Mouse (Mus musculus) ES-Bruce4 (cell line): ENCODE data around the gene Ruvbl1. TPM values are rescaled to one million over a fixed set of nuclear protein-coding genes. Genes with fewer than 3 reads are reported as not detected.

ENCODE experiments used
- H3K27ac ChIP-seq: 2 replicates; pipeline ENCODE4 v1.5.1; 2012; ENCODE audit warnings: low read length, inconsistent platforms; ENCODE audit not compliant: insufficient read depth
- H3K27me3 ChIP-seq: 2 replicates; pipeline ENCODE4 v1.6.1; 2012; ENCODE audit warnings: mild to moderate bottlenecking, low read length, inconsistent platforms; ENCODE audit not compliant: control insufficient read depth, poor library complexity, insufficient read depth, severe bottlenecking
- H3K36me3 ChIP-seq: 2 replicates; pipeline ENCODE4 v1.6.1; 2012; ENCODE audit warnings: inconsistent platforms, mild to moderate bottlenecking, low read length, moderate library complexity; ENCODE audit not compliant: control insufficient read depth, poor library complexity, insufficient read depth, severe bottlenecking
- H3K4me1 ChIP-seq: one replicate; pipeline ENCODE4 v1.8.1; 2011; ENCODE audit warnings: low read length; ENCODE audit not compliant: control insufficient read depth, insufficient read depth
- H3K4me3 ChIP-seq: 2 replicates; pipeline ENCODE4 v1.5.1; 2011; ENCODE audit warnings: low read depth, mild to moderate bottlenecking, low read length
- H3K9ac ChIP-seq: 2 replicates; pipeline ENCODE4 v1.6.1; 2012; ENCODE audit warnings: low read depth, mild to moderate bottlenecking, inconsistent platforms; ENCODE audit not compliant: poor library complexity, severe bottlenecking
- H3K9me3 ChIP-seq: replicated peaks from 2 replicates; pipeline ENCODE4 v1.6.1; 2012; ENCODE audit warnings: mild to moderate bottlenecking, low read length, inconsistent platforms; ENCODE audit not compliant: control insufficient read depth, poor library complexity, insufficient read depth, severe bottlenecking
- CTCF ChIP-seq: IDR thresholded peaks from one replicate; pipeline ENCODE4 v1.8.1; 2011; ENCODE audit warnings: low read depth, low read length
- EP300 ChIP-seq: IDR thresholded peaks from 2 replicates; pipeline ENCODE4 v1.6.1; 2011; ENCODE audit warnings: low read depth, low read length; ENCODE audit not compliant: insufficient read depth
- POLR2A ChIP-seq: IDR thresholded peaks from one replicate; pipeline ENCODE4 v1.8.1; 2011; ENCODE audit warnings: low read length; ENCODE audit not compliant: insufficient read depth
- polyA plus RNA-seq: library from polyadenylated mRNA; stranded (reverse); fragments of >200 nt; gene quantifications from 2 replicates; pipeline ENCODE4 v1.2.4, GENCODE M21; 2011; ENCODE audit warnings: low read depth; ENCODE audit not compliant: missing spikeins, insufficient read depth, insufficient read length

Ruvbl1 gene
- 102 TPM in 2 replicates for polyA plus RNA-seq

- H3K9me3 ChIP-seq = no peaks in the 10 kb centered on the region
- TF ChIP-seq EP300 (no peak), POLR2A (no peak), CTCF (no peak)
- H3K36me3 ChIP-seq = 0 out of 2 replicates have a peak, but pooled peaks cover 4% of the 10 kb centered on the region
- no peaks in the 10 kb centered on the region for H3K27me3 ChIP-seq
- H3K9ac ChIP-seq = peak within 1 kb of the TSS; percentile 84
- H3K27ac ChIP-seq = no peak within 1 kb of the TSS
- peak within 1 kb of the TSS; percentile 96 for H3K4me3 ChIP-seq
- peaks cover 3% of the 10 kb centered on the region for H3K4me1 ChIP-seq
Measured at GRCm38 (mm10) chr6:88465181-88465920, at the start of gene Ruvbl1. Gene Ruvbl1 (plus strand): TSS chr6:88465409.

- no peak for TF ChIP-seq POLR2A
- no peak for TF ChIP-seq CTCF
- no peak for TF ChIP-seq EP300
- no peak overlapping the region for H3K4me3 ChIP-seq
- H3K36me3 ChIP-seq = no peaks in the 10 kb centered on the region
- H3K27me3 ChIP-seq = no peaks in the 10 kb centered on the region
- no peak overlapping the region for H3K9ac ChIP-seq
- no peak overlapping the region for H3K27ac ChIP-seq
- H3K4me1 ChIP-seq = peaks cover 2% of the 10 kb centered on the region
- H3K9me3 ChIP-seq = no peaks in the 10 kb centered on the region
Measured at GRCm38 (mm10) chr6:88416130-88416758, 49.0 kb upstream of the Ruvbl1 start.

DNA sequence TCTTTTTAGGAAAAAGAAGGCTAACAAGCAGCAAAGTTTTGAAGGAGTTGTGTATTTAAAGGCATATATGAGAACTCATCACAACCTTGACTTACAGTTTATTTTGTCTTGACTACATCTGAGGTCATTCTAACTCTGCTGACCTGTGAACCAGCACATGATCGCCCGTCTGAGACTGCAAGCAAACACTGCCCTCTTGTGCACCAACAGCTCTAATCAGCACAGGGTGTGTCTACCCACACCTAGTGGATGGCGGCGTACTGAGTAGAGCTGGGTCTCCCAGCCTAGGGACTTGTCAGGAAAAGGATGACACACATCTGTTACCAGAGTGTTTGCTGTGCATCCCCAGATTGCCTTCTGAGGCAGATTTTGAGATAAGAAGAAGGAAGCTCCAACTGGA, 34.0 kb upstream of the Ruvbl1 start:
- H3K9ac ChIP-seq = no peak overlapping the region
- H3K27me3 ChIP-seq = no peaks in the 10 kb centered on the region
- no peak overlapping the region for H3K27ac ChIP-seq
- H3K36me3 ChIP-seq = no peaks in the 10 kb centered on the region
- H3K4me3 ChIP-seq = no peak overlapping the region
- H3K9me3 ChIP-seq = no peaks in the 10 kb centered on the region
- TF ChIP-seq POLR2A (no peak), CTCF (peak; percentile 75)
- H3K4me1 ChIP-seq = no peaks in the 10 kb centered on the region

DNA sequence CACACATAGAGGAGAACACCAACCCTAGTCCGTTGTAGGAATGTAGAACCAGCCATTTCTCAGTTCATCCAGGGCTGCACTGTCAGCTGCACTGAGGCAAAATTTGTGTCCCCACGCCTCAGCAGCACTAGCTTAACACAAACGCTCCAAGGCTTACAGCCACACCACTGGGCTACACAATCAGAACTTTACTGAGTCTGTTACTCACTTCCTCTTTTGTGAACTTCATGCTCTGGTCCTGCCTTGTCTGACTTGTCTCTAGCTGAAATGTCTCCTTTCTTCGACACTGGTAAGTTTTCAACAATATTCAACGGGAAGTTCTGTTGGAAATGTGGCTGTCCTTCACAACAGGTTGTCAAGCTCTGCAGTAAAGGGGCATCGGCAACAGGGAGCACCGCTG, 29.6 kb upstream of the Ruvbl1 start:
- TF ChIP-seq POLR2A (no peak), EP300 (no peak), CTCF (no peak)
- Histone ChIP-seq H3K27ac (no peak overlapping the region), H3K4me3 (no peak overlapping the region), H3K9ac (no peak overlapping the region), H3K27me3 (no peaks in the 10 kb centered on the region), H3K36me3 (no peaks in the 10 kb centered on the region), H3K4me1 (no peaks in the 10 kb centered on the region), H3K9me3 (no peaks in the 10 kb centered on the region)

- Histone ChIP-seq H3K36me3 (no peaks in the 10 kb centered on the region), H3K27me3 (no peaks in the 10 kb centered on the region), H3K4me3 (no peak overlapping the region), H3K27ac (no peak overlapping the region), H3K4me1 (no peaks in the 10 kb centered on the region), H3K9me3 (no peaks in the 10 kb centered on the region), H3K9ac (no peak overlapping the region)
- TF ChIP-seq POLR2A = no peak
- TF ChIP-seq CTCF = no peak
- TF ChIP-seq EP300 = no peak
Measured at GRCm38 (mm10) chr6:88439056-88439455, 26.2 kb upstream of the Ruvbl1 start.

DNA sequence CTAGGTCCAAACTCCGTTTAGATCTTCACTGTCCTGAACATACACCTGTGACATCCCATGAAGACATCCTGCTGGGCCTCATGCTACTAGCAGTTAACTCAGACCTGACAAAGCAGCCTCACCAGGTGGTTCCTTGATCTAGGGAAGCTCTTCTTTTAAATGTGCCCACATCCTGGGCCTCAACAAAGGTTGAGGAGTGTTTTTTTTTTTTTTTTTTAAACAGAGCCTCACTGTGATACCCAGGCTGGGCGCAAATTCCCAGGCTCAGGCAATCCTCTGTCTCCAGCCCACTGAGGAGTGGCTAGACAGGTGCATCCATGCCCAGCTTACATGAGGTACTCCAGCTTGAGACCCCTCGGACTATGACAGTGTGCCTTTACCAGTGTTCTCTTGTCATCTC, 22.7 kb upstream of the Ruvbl1 start:
- Histone ChIP-seq H3K27ac (no peak overlapping the region), H3K4me1 (peaks cover 2% of the 10 kb centered on the region), H3K4me3 (no peak overlapping the region), H3K9ac (no peak overlapping the region), H3K36me3 (no peaks in the 10 kb centered on the region), H3K27me3 (no peaks in the 10 kb centered on the region), H3K9me3 (no peaks in the 10 kb centered on the region)
- TF ChIP-seq CTCF (no peak), POLR2A (no peak), EP300 (no peak)
